ENCODE assay signal across 14 mouse cellular contexts in the genomic region with DNA sequence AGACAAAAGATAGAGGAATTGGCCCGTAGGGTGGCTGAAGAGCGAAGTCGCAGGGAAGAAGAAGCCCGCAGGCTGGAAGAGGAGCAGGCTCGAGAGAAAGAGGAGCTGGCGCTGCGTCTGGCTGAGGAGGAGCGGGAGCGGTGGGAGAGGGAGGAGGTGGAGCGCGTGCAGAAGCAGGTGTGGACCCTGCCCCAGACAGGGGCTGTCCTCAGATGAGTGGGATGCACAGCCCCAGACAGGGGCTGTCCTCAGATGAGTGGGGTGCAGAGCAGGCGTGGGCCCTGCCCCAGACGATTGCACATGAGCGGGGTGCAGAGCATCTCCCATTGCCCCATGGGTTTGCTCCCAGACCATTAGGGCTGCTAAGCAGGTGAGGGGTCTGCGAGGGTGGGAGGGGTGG. TPM values are rescaled to one million over a fixed set of nuclear protein-coding genes. Genes with fewer than 3 reads are reported as not detected.
DNase-seq lines count a peak whose midpoint lies in the region; ATAC-seq and TF ChIP-seq lines count a peak whose summit lies in the region.
"Had no signal": no experiment of that assay in that cellular context is flagged by ENCODE, and none has a peak within 500 bp of the region (broad histone marks: within the 10 kb centered on the region; RNA-seq: fewer than 3 reads in every experiment).

No protein-coding gene starts in this region.

- no peaks in the 10 kb centered on the region for H3K27me3 ChIP-seq in hindbrain, embryonic 10.5 days (ENCODE audit: insufficient read depth, poor library complexity, severe bottlenecking)
- H3K27me3 ChIP-seq in hindbrain, embryonic 11.5 days (ENCODE audit: control insufficient read depth, insufficient read depth, low read length) = no peaks in the 10 kb centered on the region
- no peaks in the 10 kb centered on the region for H3K27me3 ChIP-seq in hindbrain, embryonic 14.5 days (ENCODE audit: control insufficient read depth, insufficient read depth, low read length)
- H3K27me3 ChIP-seq in midbrain, embryonic 14.5 days (ENCODE audit: control insufficient read depth, insufficient read depth, low read length) = no peaks in the 10 kb centered on the region
- no peaks in the 10 kb centered on the region for H3K27me3 ChIP-seq in cerebellum, adult 2 months (ENCODE audit: control insufficient read depth, insufficient read depth, low read length)

- peaks cover 12% of the 10 kb centered on the region for H3K4me1 ChIP-seq in hindbrain, embryonic 10.5 days (replicated peaks)
- no peaks in the 10 kb centered on the region for H3K4me1 ChIP-seq in hindbrain, embryonic 11.5 days (replicated peaks; ENCODE audit: control insufficient read depth, insufficient read depth, low read length)
- peaks cover 0 to 4% of the 10 kb centered on the region in 2 experiments; a peak in 2 of 4 replicates for H3K4me1 ChIP-seq in ES-E14 (ENCODE audit: control insufficient read depth in 2 of 2, insufficient read depth in 2 of 2, low read length in 2 of 2, poor library complexity in 1 of 2)
- no peaks in the 10 kb centered on the region for H3K4me1 ChIP-seq in hindbrain, embryonic 14.5 days (replicated peaks; ENCODE audit: control insufficient read depth, insufficient read depth, low read length)
- H3K4me1 ChIP-seq in midbrain, embryonic 14.5 days (ENCODE audit: control insufficient read depth, insufficient read depth, low read length) = no peaks in the 10 kb centered on the region
- no peaks in the 10 kb centered on the region for H3K4me1 ChIP-seq in cerebellum, adult 2 months (ENCODE audit: control insufficient read depth, insufficient read depth, low read length)
- H3K4me1 ChIP-seq: midbrain, embryonic 12.5 days had no signal

- in situ Hi-C loops in ES-E14 (cut with MboI; ENCODE audit: low sequenced_read_pairs in 2 of 2, unreplicated experiment in 2 of 2) = no loop called here

- peaks cover 4% of the 10 kb centered on the region; the same call in 1 of the 2 replicates for H3K9me3 ChIP-seq in hindbrain, embryonic 10.5 days
- H3K9me3 ChIP-seq in hindbrain, embryonic 11.5 days (ENCODE audit: control insufficient read depth, low read length) = no peaks in the 10 kb centered on the region
- H3K9me3 ChIP-seq in ES-E14 (ENCODE audit: control insufficient read depth, insufficient read depth, low read depth, low read length) = no peaks in the 10 kb centered on the region
- H3K9me3 ChIP-seq in hindbrain, embryonic 14.5 days (ENCODE audit: control insufficient read depth, low read length) = no peaks in the 10 kb centered on the region
- H3K9me3 ChIP-seq in midbrain, embryonic 14.5 days (ENCODE audit: control insufficient read depth, low read length) = no peaks in the 10 kb centered on the region
- H3K9me3 ChIP-seq: midbrain, embryonic 12.5 days had no signal

- DNase-seq in hindbrain, embryonic 10.5 days (ENCODE audit: low spot score) = no peak
- DNase-seq in hindbrain, embryonic 11.5 days (ENCODE audit: low spot score) = no peak
- DNase-seq in ES-E14 (ENCODE audit: low read depth, low spot score) = no peak
- DNase-seq in hindbrain, embryonic 14.5 days (ENCODE audit: low spot score) = no peak
- peak; percentile 24 for DNase-seq in midbrain, embryonic 14.5 days
- DNase-seq in cerebellum, adult 2 months = no peak
- DNase-seq: cerebellum, adult 11 months; kidney, postnatal 36 days; left cerebral cortex, postnatal 4 days; thymus, adult 18-20 months had no signal

- H3K27ac ChIP-seq in hindbrain, embryonic 10.5 days = peak overlapping the region; percentile 23; the same call in 1 of the 2 replicates
- no peak overlapping the region for H3K27ac ChIP-seq in hindbrain, embryonic 11.5 days (ENCODE audit: low read depth, low read length)
- no peak overlapping the region for H3K27ac ChIP-seq in ES-E14 (ENCODE audit: insufficient read depth, low read depth, low read length, poor library complexity, severe bottlenecking)
- no peak overlapping the region for H3K27ac ChIP-seq in hindbrain, embryonic 14.5 days
- H3K27ac ChIP-seq in midbrain, embryonic 14.5 days (replicated peaks; ENCODE audit: low read depth, low read length) = no peak overlapping the region; the same call in 1 of the 2 replicates
- no peak overlapping the region for H3K27ac ChIP-seq in cerebellum, adult 2 months (ENCODE audit: insufficient read depth, low read length)
- H3K27ac ChIP-seq: midbrain, embryonic 12.5 days had no signal

- ATAC-seq in hindbrain, embryonic 11.5 days (ENCODE audit: low FRiP score) = no peak
- ATAC-seq in hindbrain, embryonic 14.5 days (ENCODE audit: low FRiP score) = peak; percentile 65; the same call in 1 of the 2 replicates
- ATAC-seq in midbrain, embryonic 14.5 days (ENCODE audit: low FRiP score, low TSS enrichment) = no peak
- no peak for ATAC-seq in cerebellum, adult (ENCODE audit: insufficient number of reproducible peaks, low FRiP score, low TSS enrichment)
- ATAC-seq: activated CD4-positive, CD25-positive, alpha-beta regulatory T cell, adult 4 months; intestine, embryonic 16.5 days had no signal

- WGBS in hindbrain, embryonic 10.5 days = 55% methylated on average over 15 of the region's 15 CpGs
- 62% methylated on average over 15 of the region's 15 CpGs for WGBS in hindbrain, embryonic 11.5 days
- 59% methylated on average over 15 of the region's 15 CpGs for WGBS in hindbrain, embryonic 14.5 days
- WGBS in midbrain, embryonic 14.5 days = 70% methylated on average over 15 of the region's 15 CpGs
- WGBS in cerebellum, adult 2 months = 71% methylated on average over 15 of the region's 15 CpGs

- no peak overlapping the region for H3K9ac ChIP-seq in hindbrain, embryonic 11.5 days (ENCODE audit: low read depth, low read length)
- H3K9ac ChIP-seq in ES-E14 (ENCODE audit: insufficient read depth, low read depth, low read length, poor library complexity, severe bottlenecking) = peak overlapping the region; percentile 19; the same call in 1 of the 2 replicates
- H3K9ac ChIP-seq in hindbrain, embryonic 14.5 days = no peak overlapping the region
- no peak overlapping the region for H3K9ac ChIP-seq in midbrain, embryonic 14.5 days (replicated peaks; ENCODE audit: low read length)
- H3K9ac ChIP-seq: midbrain, embryonic 12.5 days had no signal

- peaks cover 35% of the 10 kb centered on the region for H3K36me3 ChIP-seq in hindbrain, embryonic 10.5 days
- H3K36me3 ChIP-seq in hindbrain, embryonic 11.5 days (ENCODE audit: control insufficient read depth, insufficient read depth, low read length) = no peaks in the 10 kb centered on the region
- H3K36me3 ChIP-seq in ES-E14 (ENCODE audit: control insufficient read depth, insufficient read depth, low read length, poor library complexity, severe bottlenecking) = peaks cover 20% of the 10 kb centered on the region
- no peaks in the 10 kb centered on the region for H3K36me3 ChIP-seq in hindbrain, embryonic 14.5 days (replicated peaks; ENCODE audit: control insufficient read depth, insufficient read depth)
- no peaks in the 10 kb centered on the region for H3K36me3 ChIP-seq in midbrain, embryonic 14.5 days (ENCODE audit: control insufficient read depth, insufficient read depth, low read length)
- H3K36me3 ChIP-seq: midbrain, embryonic 12.5 days had no signal

- no peak for TF ChIP-seq CTCF in cerebellum, adult 2 months (IDR thresholded peaks at IDR 0.05; ENCODE audit: borderline replicate concordance, insufficient read depth, low read depth, low read length)

- no peak overlapping the region for H3K4me3 ChIP-seq in hindbrain, embryonic 10.5 days
- H3K4me3 ChIP-seq in hindbrain, embryonic 11.5 days (ENCODE audit: low read depth, low read length) = no peak overlapping the region
- H3K4me3 ChIP-seq in ES-E14 (ENCODE audit: insufficient read depth in 1 of 2, low read depth in 1 of 2, low read length in 2 of 2, poor library complexity in 1 of 2, severe bottlenecking in 1 of 2) = peak overlapping the region in 1 of 2 experiments; percentile 9; a peak in 1 of 4 replicates
- H3K4me3 ChIP-seq in hindbrain, embryonic 14.5 days (replicated peaks; ENCODE audit: low read length) = no peak overlapping the region
- H3K4me3 ChIP-seq in midbrain, embryonic 14.5 days (replicated peaks; ENCODE audit: low read depth, low read length) = no peak overlapping the region
- H3K4me3 ChIP-seq in cerebellum, adult 2 months (replicated peaks; ENCODE audit: insufficient read depth, low read depth, low read length) = no peak overlapping the region
- H3K4me3 ChIP-seq: midbrain, embryonic 12.5 days had no signal

- TF ChIP-seq POLR2A in cerebellum, adult 2 months (IDR thresholded peaks at IDR 0.05; ENCODE audit: borderline replicate concordance, insufficient read depth, low read length) = no peak

- H3K4me2 ChIP-seq in hindbrain, embryonic 11.5 days (replicated peaks; ENCODE audit: low read depth, low read length) = no peak overlapping the region
- H3K4me2 ChIP-seq in hindbrain, embryonic 14.5 days (replicated peaks) = 0 out of 2 replicates have a peak overlapping the region, but pooled peaks have one; percentile 10
- no peak overlapping the region for H3K4me2 ChIP-seq in midbrain, embryonic 14.5 days (ENCODE audit: low read length)
- H3K4me2 ChIP-seq: midbrain, embryonic 12.5 days had no signal

TF ChIP-seq in ES-E14, 5 proteins besides CTCF, POLR2A, EP300 and RAD21:
- TF ChIP-seq ZNF384 (IDR thresholded peaks at IDR 0.05; ENCODE audit: low read depth, low read length) = no peak

RNA-seq across cellular contexts. Expression of a gene that starts 39.0 kb away (rescaled TPM):
- 124 and 155 TPM in 2 replicates for polyA plus RNA-seq in hindbrain, embryonic 10.5 days (2016; fragmentation: Nextera tagmentation; extraction: Ambion mirVana)
- polyA plus RNA-seq in hindbrain, embryonic 11.5 days (2014; fragmentation: Nextera tagmentation; extraction: Ambion mirVana) = 177 and 181 TPM in 2 replicates
- total RNA-seq in ES-E14 (2012; rRNA removed) = 133 and 174 TPM in 2 replicates
- 115 and 118 TPM in 2 replicates for polyA plus RNA-seq in hindbrain, embryonic 14.5 days (2014; fragmentation: Nextera tagmentation; extraction: Ambion mirVana)
- polyA plus RNA-seq in midbrain, embryonic 14.5 days (2014; fragmentation: Nextera tagmentation; extraction: Ambion mirVana) = 113 and 148 TPM in 2 replicates
- polyA plus RNA-seq in cerebellum, adult 2 months (2012; rRNA removed) = 72.8 and 75.5 TPM in 2 replicates
